Mouse (Mus musculus) cerebellum, postnatal 25 days (tissue): ENCODE measurements around the gene Mark3.
"Not testable (repeated sequence)": the region's sequence is repeated elsewhere in the genome, so short reads cannot be mapped to it uniquely, and the experiment has no call there.

Experiments used
- DNase-seq, 2 experiments: peaks; one replicate each; pipeline ENCODE4 v3.0.0; 2021; ENCODE audit warnings: mixed read lengths in 2 of 2

Gene Mark3

GRCm38 (mm10) chr12:111574074-111574886 lies at the start of gene Mark3:
Mark3 (plus strand) TSS chr12:111574523.
- peak; percentile 98 to 99 for DNase-seq

GRCm38 (mm10) chr12:111524883-111525282 lies 49.4 kb upstream of the Mark3 start:
- DNase-seq: no peak

GRCm38 (mm10) chr12:111527643-111528281 lies 46.6 kb upstream of the Mark3 start:
- DNase-seq: no peak

- DNase-seq: no peak
These were observed 45.1 kb upstream of the Mark3 start for GRCm38 (mm10) chr12:111529192-111529591.

GRCm38 (mm10) chr12:111533096-111533794 lies 41.1 kb upstream of the Mark3 start:
- DNase-seq: no peak

- DNase-seq: no peak
These were observed 39.0 kb upstream of the Mark3 start for GRCm38 (mm10) chr12:111535281-111535680.

- no peak for DNase-seq
These were observed 38.6 kb upstream of the Mark3 start for GRCm38 (mm10) chr12:111535762-111536161.

GRCm38 (mm10) chr12:111536746-111537145 lies 37.6 kb upstream of the Mark3 start:
- no peak for DNase-seq

- DNase-seq: peak in 1 of 2 experiments; percentile 71
These were observed 37.0 kb upstream of the Mark3 start for GRCm38 (mm10) chr12:111537341-111537740.

- DNase-seq: peak; percentile 99 to 100
These were observed 36.5 kb upstream of the Mark3 start, which contains the start of gene Eif5 for GRCm38 (mm10) chr12:111537796-111538291. Eif5 (plus strand) TSS chr12:111538016.

- DNase-seq: peak; percentile 86 to 92
These were observed 35.9 kb upstream of the Mark3 start for GRCm38 (mm10) chr12:111538292-111539040.

- DNase-seq: no peak
These were observed 35.3 kb upstream of the Mark3 start for GRCm38 (mm10) chr12:111539041-111539345.

- DNase-seq: no peak
These were observed 27.3 kb upstream of the Mark3 start for GRCm38 (mm10) chr12:111547070-111547469.

GRCm38 (mm10) chr12:111548555-111549289 lies 25.6 kb upstream of the Mark3 start:
- no peak for DNase-seq

GRCm38 (mm10) chr12:111550679-111551078 lies 23.6 kb upstream of the Mark3 start:
- DNase-seq: no peak

GRCm38 (mm10) chr12:111552342-111552741 lies 22.0 kb upstream of the Mark3 start:
- no peak for DNase-seq

GRCm38 (mm10) chr12:111555357-111555756 lies 19.0 kb upstream of the Mark3 start:
- DNase-seq: no peak

- not testable (repeated sequence) for DNase-seq
These were observed 18.4 kb upstream of the Mark3 start for GRCm38 (mm10) chr12:111555893-111556292.

GRCm38 (mm10) chr12:111557538-111557937 lies 16.8 kb upstream of the Mark3 start:
- no peak for DNase-seq

- no peak for DNase-seq
These were observed 15.7 kb upstream of the Mark3 start for GRCm38 (mm10) chr12:111558655-111559054.

- no peak for DNase-seq
These were observed 14.6 kb upstream of the Mark3 start for GRCm38 (mm10) chr12:111559647-111560258.
